Mouse (Mus musculus) limb, embryonic 12.5 days (tissue): ENCODE results near the gene Faim2. TPM values are rescaled to one million over a fixed set of nuclear protein-coding genes. Genes with fewer than 3 reads are reported as not detected.
A peak's percentile ranks its signal among the peaks of the same experiment; 100 is the strongest.

Experiments used
- ATAC-seq: fragments of 200-750 bp; cut with Nextera tagmentation; 2 replicates; pipeline ENCODE4 v1.8.0; 2017; ENCODE audit warnings: low read depth, moderate TSS enrichment; ENCODE audit not compliant: insufficient number of reproducible peaks, insufficient read depth, low FRiP score, low TSS enrichment
- H3K27ac ChIP-seq: fragments of 300-500 bp; sonication (generic); 2 replicates; pipeline ENCODE4 v1.5.1; 2016; ENCODE audit warnings: mild to moderate bottlenecking, moderate library complexity
- H3K27me3 ChIP-seq: fragments of 300-500 bp; sonication (generic); 2 replicates; pipeline ENCODE4 v1.6.1; 2016; ENCODE audit warnings: mild to moderate bottlenecking, moderate library complexity
- H3K36me3 ChIP-seq: fragments of 300-500 bp; sonication (generic); 2 replicates; pipeline ENCODE4 v1.6.1; 2016; ENCODE audit warnings: mild to moderate bottlenecking, moderate library complexity
- H3K4me1 ChIP-seq: fragments of 300-500 bp; sonication (generic); replicated peaks from 2 replicates; pipeline ENCODE4 v1.6.1; 2016
- H3K4me2 ChIP-seq: fragments of 300-500 bp; sonication (generic); 2 replicates; pipeline ENCODE4 v1.6.1; 2016; ENCODE audit warnings: mild to moderate bottlenecking, moderate library complexity
- H3K4me3 ChIP-seq: fragments of 300-500 bp; sonication (generic); replicated peaks from 2 replicates; pipeline ENCODE4 v1.5.1; 2016; ENCODE audit warnings: mild to moderate bottlenecking
- H3K9ac ChIP-seq: fragments of 300-500 bp; sonication (generic); replicated peaks from 2 replicates; pipeline ENCODE4 v1.6.1; 2016; ENCODE audit warnings: mild to moderate bottlenecking, moderate library complexity
- H3K9me3 ChIP-seq: fragments of 300-500 bp; sonication (generic); 2 replicates; pipeline ENCODE4 v1.6.1; 2016; ENCODE audit warnings: mild to moderate bottlenecking, moderate library complexity
- WGBS: fragments of 180-500 bp; shearing (Covaris S2); methylation state at CpG from one replicate; pipeline ENCODE4 v1.1.7; 2016; 5-methylcytosine and 5-hydroxymethylcytosine counted together
- polyA plus RNA-seq: library from polyadenylated mRNA; unstranded; fragments of >200 nt; fragmentation: Nextera tagmentation; extraction: Ambion mirVana; gene quantifications from 2 replicates; pipeline ENCODE4 v1.2.1, GENCODE M21; 2016

Gene Faim2
- polyA plus RNA-seq, 1 experiment from 2014 or later = 0.24 TPM

DNA sequence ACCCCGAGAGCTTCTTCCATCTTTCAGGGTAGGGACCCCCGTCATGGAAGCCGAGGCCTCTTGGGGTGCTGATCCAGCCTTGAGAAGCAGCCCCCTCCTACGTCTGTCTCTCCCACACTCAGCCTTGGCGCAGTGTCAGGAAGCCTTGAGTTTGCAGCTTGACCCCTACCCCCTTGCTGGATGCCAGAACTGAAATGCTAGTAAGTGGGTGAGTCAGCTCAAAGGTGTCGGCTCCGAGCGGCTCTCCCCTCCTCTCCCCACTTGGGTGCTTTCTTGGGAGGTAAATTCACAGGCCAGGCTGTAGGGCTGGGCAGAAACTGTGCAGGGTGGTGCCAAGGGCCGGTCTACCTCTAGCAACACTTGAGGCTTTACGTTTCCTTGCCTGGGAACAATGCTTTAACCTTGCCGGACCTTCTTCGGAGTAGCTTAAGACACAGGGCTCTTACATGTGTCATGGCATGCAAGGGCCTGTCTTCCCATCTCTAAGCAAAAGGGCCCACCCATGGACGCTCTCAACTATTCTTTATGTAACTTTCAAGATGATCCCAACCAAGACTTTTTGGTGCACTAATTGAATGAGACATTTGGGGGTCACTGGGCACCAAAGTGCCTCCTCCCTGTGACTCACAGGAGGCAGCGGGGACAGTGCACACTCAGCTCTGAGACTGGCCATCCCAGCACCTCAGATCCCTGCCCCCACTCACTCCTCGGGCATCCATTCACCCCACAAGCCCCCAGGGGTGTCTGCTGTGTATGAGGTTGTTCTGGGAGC lies 22.5 kb downstream of the Faim2 start:
- H3K4me2 ChIP-seq = no peak overlapping the region
- H3K4me3 ChIP-seq = no peak overlapping the region
- peaks cover 12% of the 10 kb centered on the region for H3K27me3 ChIP-seq
- no peaks in the 10 kb centered on the region for H3K9me3 ChIP-seq
- no peak for ATAC-seq
- 79% methylated on average over 15 of the region's 15 CpGs for whole genome bisulfite sequencing
- peaks cover 24% of the 10 kb centered on the region for H3K4me1 ChIP-seq
- no peak overlapping the region for H3K9ac ChIP-seq
- H3K36me3 ChIP-seq = no peaks in the 10 kb centered on the region
- H3K27ac ChIP-seq = no peak overlapping the region

DNA sequence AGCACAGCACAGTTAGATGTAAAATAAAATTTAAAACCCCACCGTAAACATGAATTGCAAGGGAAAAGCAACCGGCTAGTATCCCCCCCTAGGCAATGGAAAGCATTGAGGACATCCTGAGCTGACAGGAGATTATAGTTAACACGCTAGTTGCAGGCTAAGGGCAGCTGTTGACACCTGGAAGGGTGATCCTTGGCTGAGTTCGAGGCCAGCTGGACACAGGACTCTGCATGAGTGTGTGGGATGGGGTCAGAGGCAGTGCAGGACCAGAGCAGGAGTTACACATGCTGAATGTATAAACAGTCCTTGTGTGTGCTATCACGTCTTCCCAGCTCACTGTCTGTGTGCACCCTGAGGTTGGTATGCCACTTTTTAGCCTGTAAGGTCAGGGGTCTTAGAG lies 24.7 kb downstream of the Faim2 start:
- Histone ChIP-seq H3K36me3 (no peaks in the 10 kb centered on the region), H3K9me3 (no peaks in the 10 kb centered on the region), H3K27me3 (peaks cover 32% of the 10 kb centered on the region), H3K4me3 (no peak overlapping the region), H3K9ac (no peak overlapping the region), H3K4me1 (peaks cover 24% of the 10 kb centered on the region), H3K4me2 (no peak overlapping the region), H3K27ac (no peak overlapping the region)
- 63% methylated on average over 5 of the region's 5 CpGs for WGBS
- ATAC-seq = no peak

DNA sequence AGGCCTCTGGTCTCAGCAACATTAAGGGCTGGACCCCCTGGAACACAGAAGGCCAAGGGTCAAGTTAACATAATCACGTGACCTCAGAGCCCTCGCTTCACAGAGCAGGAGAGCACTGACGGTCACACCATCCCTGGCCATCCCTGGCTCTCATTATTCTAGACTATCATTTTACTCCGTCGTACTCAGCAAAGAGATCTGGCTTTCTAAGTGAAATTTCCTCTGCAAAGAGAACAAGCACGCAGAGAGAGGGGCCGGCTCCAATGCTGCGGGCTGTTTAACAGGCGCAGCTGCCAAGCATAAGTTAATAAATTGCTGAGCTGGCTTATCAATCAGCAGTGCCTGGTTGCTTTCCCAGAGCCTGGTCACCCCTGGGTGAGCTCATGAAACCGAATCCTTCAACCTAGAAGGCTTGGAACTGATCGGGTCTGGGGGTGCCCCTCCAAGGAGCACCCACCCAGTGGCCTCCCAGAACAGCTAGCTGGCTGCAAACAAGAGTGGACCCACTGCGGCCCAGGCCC lies 25.6 kb downstream of the Faim2 start:
- Histone ChIP-seq H3K27ac (peak overlapping the region; percentile 78), H3K4me2 (peak overlapping the region; percentile 21), H3K4me3 (no peak overlapping the region), H3K27me3 (peaks cover 38% of the 10 kb centered on the region), H3K9me3 (no peaks in the 10 kb centered on the region), H3K4me1 (peaks cover 24% of the 10 kb centered on the region), H3K36me3 (no peaks in the 10 kb centered on the region), H3K9ac (peak overlapping the region; percentile 27; the same call in 1 of the 2 replicates)
- ATAC-seq = no peak
- 32% methylated on average over 12 of the region's 12 CpGs for WGBS

DNA sequence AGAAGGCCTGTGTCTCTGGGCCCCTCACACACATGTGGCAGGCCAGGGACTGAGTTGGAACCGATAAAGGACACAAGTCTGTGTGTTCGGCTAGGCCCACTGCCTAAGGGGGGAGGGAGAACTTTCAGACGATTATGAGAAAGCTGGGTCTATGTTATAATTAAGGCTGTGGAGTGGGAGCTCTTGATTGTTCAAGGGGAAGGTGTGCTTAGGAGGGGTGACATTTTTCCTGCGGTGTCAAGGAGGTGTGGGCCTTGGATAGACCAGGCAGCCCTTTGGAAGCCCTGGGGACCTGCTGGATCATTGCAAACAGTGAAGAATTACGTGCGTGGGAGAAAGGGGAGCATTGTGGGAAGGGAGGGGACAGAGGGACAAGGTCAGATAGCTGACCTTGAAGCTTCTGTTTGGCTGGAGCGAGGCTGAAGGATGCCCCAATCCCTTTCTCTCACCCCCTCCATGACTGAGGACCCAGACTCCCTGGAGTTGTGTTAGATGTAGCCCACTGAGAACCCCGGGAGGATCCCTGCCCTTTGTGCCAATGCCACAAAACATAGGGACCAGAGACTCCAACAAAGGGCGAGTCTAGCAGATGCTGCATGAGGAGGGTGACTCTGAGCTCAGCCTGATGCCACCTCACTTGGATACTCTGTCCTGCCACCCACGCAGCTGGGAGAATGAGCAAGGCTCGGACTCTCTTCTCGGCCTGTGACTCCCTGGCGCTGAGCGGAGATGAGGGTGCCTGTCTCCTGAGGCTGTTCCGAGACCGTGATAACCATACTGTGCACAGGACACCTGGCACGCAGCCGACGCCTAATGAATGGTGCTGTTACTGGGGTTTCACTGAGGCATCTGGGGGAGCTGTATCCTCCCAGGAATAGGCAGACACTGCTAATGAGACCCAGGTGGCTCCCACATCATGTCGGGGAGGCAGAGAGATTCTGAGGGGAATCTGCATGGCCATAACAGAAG lies 26.4 kb downstream of the Faim2 start:
- Histone ChIP-seq H3K4me2 (peak overlapping the region; percentile 21), H3K36me3 (no peaks in the 10 kb centered on the region), H3K27ac (peak overlapping the region; percentile 78), H3K4me1 (peaks cover 24% of the 10 kb centered on the region), H3K9me3 (no peaks in the 10 kb centered on the region), H3K27me3 (peaks cover 38% of the 10 kb centered on the region), H3K9ac (peak overlapping the region; percentile 27; the same call in 1 of the 2 replicates), H3K4me3 (no peak overlapping the region)
- no peak for ATAC-seq
- WGBS = 54% methylated on average over 20 of the region's 20 CpGs

DNA sequence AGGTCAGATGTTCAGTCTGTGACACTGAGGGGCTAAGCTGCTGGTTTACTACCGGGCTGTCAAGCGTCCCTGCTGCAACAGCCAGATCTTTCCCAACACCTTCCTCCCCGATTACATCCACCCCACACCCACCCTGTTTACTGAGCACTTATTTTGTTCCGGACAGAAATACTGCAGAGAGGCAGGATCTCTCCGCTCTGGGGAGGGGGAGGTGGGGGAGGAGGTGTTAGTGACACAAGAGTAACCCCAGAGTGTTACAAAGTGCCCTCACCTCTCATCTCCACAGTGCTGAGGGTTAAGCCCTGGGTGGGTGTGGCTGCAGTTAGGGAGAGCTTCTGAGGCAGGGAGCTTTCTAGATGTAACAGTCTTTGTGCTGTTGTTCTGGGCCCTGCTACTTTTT lies 27.6 kb downstream of the Faim2 start:
- Histone ChIP-seq H3K27me3 (peaks cover 37% of the 10 kb centered on the region), H3K4me1 (peaks cover 24% of the 10 kb centered on the region)
- WGBS = 23% methylated on average over 5 of the region's 5 CpGs

DNA sequence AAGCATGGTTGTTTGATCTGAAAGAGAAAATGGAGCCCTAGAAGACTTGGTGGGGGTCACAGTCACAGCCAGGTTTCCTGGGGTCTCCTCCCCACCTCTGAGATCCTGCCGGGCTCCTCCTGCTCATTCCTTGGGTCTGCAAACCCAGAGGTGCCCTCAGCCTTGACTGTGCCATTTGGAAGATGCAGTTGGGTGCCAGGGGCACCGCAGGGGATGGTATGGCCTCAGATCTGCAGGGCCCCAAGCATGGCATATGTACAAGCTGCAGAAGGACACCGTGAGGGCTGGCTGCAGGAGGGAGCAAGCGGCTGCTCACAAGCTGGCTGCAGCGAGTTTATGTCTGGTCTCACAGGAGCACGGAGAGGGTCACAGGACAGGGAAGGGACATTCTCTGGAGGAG lies 28.2 kb downstream of the Faim2 start:
- 40% methylated on average over 6 of the region's 6 CpGs for WGBS
- peaks cover 37% of the 10 kb centered on the region for H3K27me3 ChIP-seq

More for the DNA sequence above, 27.6 kb downstream of the Faim2 start:
- ATAC-seq = no peak
- H3K27ac ChIP-seq = no peak overlapping the region
- no peaks in the 10 kb centered on the region for H3K9me3 ChIP-seq
- no peak overlapping the region for H3K9ac ChIP-seq
- H3K4me3 ChIP-seq = no peak overlapping the region
- H3K36me3 ChIP-seq = no peaks in the 10 kb centered on the region
- H3K4me2 ChIP-seq = no peak overlapping the region

DNA sequence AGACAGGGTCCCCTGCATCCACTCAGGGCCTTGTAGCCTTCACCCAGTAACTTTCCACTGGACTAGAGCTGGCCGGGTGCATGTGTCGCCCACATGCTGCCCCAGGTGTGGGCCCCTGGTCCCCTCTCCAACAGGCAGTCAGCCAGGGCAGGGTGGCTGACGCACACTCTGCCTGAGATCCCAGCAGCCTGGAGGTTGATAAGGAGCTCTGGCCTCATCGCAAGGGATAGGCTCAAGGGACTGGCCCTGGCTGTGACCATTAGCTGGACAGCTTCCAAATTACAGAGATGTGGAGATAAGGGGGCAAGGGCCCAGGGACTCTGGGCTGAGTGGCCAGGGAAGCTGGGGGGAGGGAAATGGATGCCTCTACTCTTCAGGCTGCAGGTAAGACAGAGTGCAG lies 29.2 kb downstream of the Faim2 start:
- 46% methylated on average over 4 of the region's 4 CpGs for WGBS
- no peaks in the 10 kb centered on the region for H3K36me3 ChIP-seq
- no peak overlapping the region for H3K4me2 ChIP-seq
- no peak for ATAC-seq
- no peaks in the 10 kb centered on the region for H3K9me3 ChIP-seq
- H3K27me3 ChIP-seq = peaks cover 37% of the 10 kb centered on the region
- 0 out of 2 replicates have a peak overlapping the region, but pooled peaks have one; percentile 40 for H3K9ac ChIP-seq
- no peak overlapping the region for H3K27ac ChIP-seq
- H3K4me1 ChIP-seq = peaks cover 24% of the 10 kb centered on the region
- no peak overlapping the region for H3K4me3 ChIP-seq

More for the DNA sequence above, 28.2 kb downstream of the Faim2 start:
- Histone ChIP-seq H3K4me1 (peaks cover 24% of the 10 kb centered on the region), H3K4me2 (no peak overlapping the region), H3K9me3 (no peaks in the 10 kb centered on the region), H3K27ac (no peak overlapping the region), H3K9ac (no peak overlapping the region), H3K4me3 (no peak overlapping the region), H3K36me3 (no peaks in the 10 kb centered on the region)
- ATAC-seq = no peak

DNA sequence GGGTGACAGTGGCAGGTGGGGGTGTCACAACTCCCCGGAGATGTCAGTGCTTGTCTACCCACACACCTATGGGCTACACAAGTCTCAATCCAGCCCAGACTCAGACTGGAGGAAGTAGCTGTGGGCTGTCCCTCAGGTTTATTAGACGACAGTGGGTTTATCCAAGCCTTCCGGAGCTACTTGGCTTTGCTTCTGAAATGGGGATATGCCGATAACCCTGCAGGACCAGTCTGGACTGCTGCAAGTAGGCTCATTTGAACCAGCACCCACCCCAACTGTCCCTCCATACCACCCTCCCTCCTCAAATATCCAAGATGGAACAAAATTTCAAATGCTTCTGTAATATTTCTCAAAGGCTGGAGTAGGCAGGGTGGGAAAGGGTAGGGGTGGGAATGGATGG lies 29.6 kb downstream of the Faim2 start:
- no peaks in the 10 kb centered on the region for H3K9me3 ChIP-seq
- WGBS = 79% methylated on average over 4 of the region's 4 CpGs
- peaks cover 24% of the 10 kb centered on the region for H3K4me1 ChIP-seq
- H3K27me3 ChIP-seq = peaks cover 37% of the 10 kb centered on the region
- H3K9ac ChIP-seq = no peak overlapping the region
- no peak overlapping the region for H3K4me3 ChIP-seq
- no peak overlapping the region for H3K27ac ChIP-seq
- ATAC-seq = no peak
- no peaks in the 10 kb centered on the region for H3K36me3 ChIP-seq
- H3K4me2 ChIP-seq = no peak overlapping the region

DNA sequence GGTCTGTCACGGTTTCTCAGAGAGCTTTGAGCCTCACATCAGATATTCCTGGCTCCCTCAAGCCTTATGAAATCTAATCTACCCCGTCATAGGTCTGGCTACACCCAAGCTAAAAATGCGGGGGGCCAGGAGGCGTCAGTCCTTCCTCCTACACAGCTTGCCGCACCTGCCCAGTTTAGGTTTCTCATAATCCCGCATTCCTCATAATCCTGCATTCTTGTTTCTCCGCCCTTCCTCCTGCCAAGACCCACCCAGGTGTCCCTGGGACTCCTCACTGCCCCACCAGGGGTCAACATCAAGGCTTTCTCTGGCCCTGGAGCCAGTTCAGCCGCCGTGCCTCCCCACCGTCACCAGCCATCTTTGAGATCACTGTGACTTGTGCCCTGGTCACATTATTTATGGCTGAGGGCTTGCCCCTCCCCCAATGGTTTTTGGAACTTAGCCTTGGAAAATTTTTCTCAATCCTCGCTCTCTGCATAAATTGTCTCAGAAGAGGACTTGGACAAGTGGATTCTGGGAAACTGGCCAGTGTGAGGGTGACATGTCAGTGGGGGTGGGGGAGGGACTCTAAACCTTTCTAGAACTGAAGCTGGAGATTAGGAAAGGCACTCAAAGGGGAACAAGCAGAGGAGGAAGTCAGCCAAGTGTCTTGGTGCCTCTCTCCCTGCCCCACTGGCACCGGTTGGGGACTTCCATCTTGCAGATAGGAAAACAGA lies 30.3 kb downstream of the Faim2 start:
- Histone ChIP-seq H3K4me1 (peaks cover 21% of the 10 kb centered on the region), H3K9me3 (no peaks in the 10 kb centered on the region), H3K9ac (no peak overlapping the region), H3K27me3 (peaks cover 41% of the 10 kb centered on the region), H3K4me3 (no peak overlapping the region), H3K4me2 (no peak overlapping the region), H3K36me3 (no peaks in the 10 kb centered on the region), H3K27ac (no peak overlapping the region)
- ATAC-seq = no peak
- 57% methylated on average over 12 of the region's 12 CpGs for WGBS

DNA sequence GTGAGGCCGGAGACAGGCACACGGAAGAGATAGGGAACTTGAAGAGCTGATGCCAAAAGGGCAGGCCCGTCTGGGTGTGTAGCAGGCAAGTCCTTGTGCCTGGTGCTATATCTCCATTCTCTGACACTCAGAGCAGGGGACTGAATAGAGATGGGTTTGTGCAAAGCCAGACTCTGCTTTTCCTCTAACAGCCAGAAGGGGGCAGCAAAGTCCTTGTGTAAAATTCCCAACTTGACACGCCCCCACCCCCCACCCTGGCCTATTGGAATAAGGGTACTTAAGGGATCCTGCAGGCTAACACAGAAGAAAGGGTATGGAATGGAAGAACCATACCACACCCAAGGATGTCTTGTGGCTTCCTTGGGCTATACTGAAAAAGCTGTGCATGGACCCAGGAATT lies 30.9 kb downstream of the Faim2 start:
- Histone ChIP-seq H3K27me3 (peaks cover 41% of the 10 kb centered on the region), H3K4me2 (no peak overlapping the region), H3K9ac (no peak overlapping the region), H3K9me3 (no peaks in the 10 kb centered on the region), H3K4me3 (no peak overlapping the region), H3K36me3 (no peaks in the 10 kb centered on the region), H3K27ac (no peak overlapping the region), H3K4me1 (peaks cover 14% of the 10 kb centered on the region)
- no peak for ATAC-seq
- 14% methylated on average over 4 of the region's 4 CpGs for WGBS
